Mouse (Mus musculus) hindbrain, embryonic 10.5 days (tissue): ENCODE measurements around the gene Itpkb. TPM values are rescaled to one million over a fixed set of nuclear protein-coding genes. Genes with fewer than 3 reads are reported as not detected.
"Not testable (repeated sequence)": the region's sequence is repeated elsewhere in the genome, so short reads cannot be mapped to it uniquely, and the experiment has no call there.

Source experiments
- DNase-seq: peaks from one replicate; pipeline ENCODE4 v3.0.0-alpha.2; 2017; ENCODE audit warnings: low spot score
- H3K27ac ChIP-seq: fragments of 300-500 bp; sonication (generic); 2 replicates; pipeline ENCODE4 v1.5.1; 2016; ENCODE audit warnings: mild to moderate bottlenecking, moderate library complexity
- H3K27me3 ChIP-seq: fragments of 300-500 bp; sonication (generic); 2 replicates; pipeline ENCODE4 v1.6.1; 2016; ENCODE audit warnings: mild to moderate bottlenecking; ENCODE audit not compliant: poor library complexity, insufficient read depth, severe bottlenecking
- H3K36me3 ChIP-seq: fragments of 300-500 bp; sonication (generic); 2 replicates; pipeline ENCODE4 v1.6.1; 2016; ENCODE audit warnings: mild to moderate bottlenecking, moderate library complexity
- H3K4me1 ChIP-seq: fragments of 300-500 bp; sonication (generic); replicated peaks from 2 replicates; pipeline ENCODE4 v1.6.1; 2016; ENCODE audit warnings: mild to moderate bottlenecking
- H3K4me3 ChIP-seq: fragments of 300-500 bp; sonication (generic); 2 replicates; pipeline ENCODE4 v1.5.1; 2016; ENCODE audit warnings: mild to moderate bottlenecking, moderate library complexity
- H3K9me3 ChIP-seq: fragments of 300-500 bp; sonication (generic); 2 replicates; pipeline ENCODE4 v1.6.1; 2016; ENCODE audit warnings: mild to moderate bottlenecking, moderate library complexity
- WGBS: fragments of 180-500 bp; shearing (Covaris S2); methylation state at CpG from one replicate; pipeline ENCODE4 v1.1.7; 2016; 5-methylcytosine and 5-hydroxymethylcytosine counted together
- polyA plus RNA-seq: library from polyadenylated mRNA; unstranded; fragments of >200 nt; fragmentation: Nextera tagmentation; extraction: Ambion mirVana; gene quantifications from 2 replicates; pipeline ENCODE4 v1.2.1, GENCODE M21; 2016

The Itpkb gene
- polyA plus RNA-seq, 1 experiment from 2014 or later, result 4.2 TPM

GRCm38 (mm10) chr1:180385308-180385707, 55.0 kb downstream of the Itpkb start:
- H3K36me3 ChIP-seq, result no peaks in the 10 kb centered on the region
- no peak overlapping the region for H3K4me3 ChIP-seq
- H3K27ac ChIP-seq, result no peak overlapping the region
- no peaks in the 10 kb centered on the region for H3K27me3 ChIP-seq
- 90% methylated on average over 6 of the region's 6 CpGs for WGBS
- DNase-seq, result no peak
- H3K4me1 ChIP-seq, result peaks cover 37% of the 10 kb centered on the region
- H3K9me3 ChIP-seq, result no peaks in the 10 kb centered on the region

DNA sequence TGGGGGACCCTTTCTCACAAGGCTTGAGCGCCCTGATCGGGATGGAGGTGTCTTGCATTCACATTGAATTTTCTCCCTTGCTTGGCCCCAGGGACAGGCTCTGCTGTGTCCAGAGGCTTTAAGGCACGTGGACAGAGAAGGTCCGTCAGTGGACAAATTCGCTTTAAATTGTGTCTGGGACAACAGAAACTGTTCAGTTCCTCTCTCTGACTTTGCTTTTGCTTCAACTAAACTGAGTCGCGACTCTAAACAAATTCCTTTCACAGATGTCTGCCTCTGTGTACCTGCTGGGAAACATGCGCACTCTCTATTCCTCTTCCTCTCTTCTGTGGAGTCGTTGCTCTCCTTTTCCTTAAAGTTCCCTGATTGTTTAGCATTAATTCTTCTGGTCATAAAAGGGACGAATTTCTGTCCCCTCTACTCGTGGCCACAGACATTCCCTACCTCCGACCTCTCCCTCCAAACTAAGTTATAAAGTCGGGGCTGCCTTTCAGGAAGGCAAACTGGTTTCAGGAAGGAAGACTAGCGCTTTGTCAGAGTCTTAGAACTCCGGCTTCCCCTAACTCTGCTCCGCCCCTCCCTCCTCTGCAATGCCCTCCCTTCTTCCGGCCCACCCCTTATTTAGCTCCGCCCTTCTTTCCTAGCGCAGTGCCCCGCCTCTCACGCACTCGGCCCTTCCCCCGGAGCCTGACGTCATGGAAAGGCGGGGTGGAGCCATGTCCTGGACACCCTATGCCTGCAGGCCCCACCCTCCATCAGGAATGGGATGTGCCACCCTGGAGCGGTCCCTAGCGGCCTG, 56.9 kb downstream of the Itpkb start:
- Histone ChIP-seq H3K27ac (peak overlapping the region; percentile 87), H3K36me3 (no peaks in the 10 kb centered on the region), H3K9me3 (no peaks in the 10 kb centered on the region), H3K27me3 (no peaks in the 10 kb centered on the region), H3K4me3 (peak overlapping the region; percentile 56), H3K4me1 (peaks cover 31% of the 10 kb centered on the region)
- peak; percentile 99 for DNase-seq
- WGBS, result 2% methylated on average over 27 of the region's 27 CpGs

DNA sequence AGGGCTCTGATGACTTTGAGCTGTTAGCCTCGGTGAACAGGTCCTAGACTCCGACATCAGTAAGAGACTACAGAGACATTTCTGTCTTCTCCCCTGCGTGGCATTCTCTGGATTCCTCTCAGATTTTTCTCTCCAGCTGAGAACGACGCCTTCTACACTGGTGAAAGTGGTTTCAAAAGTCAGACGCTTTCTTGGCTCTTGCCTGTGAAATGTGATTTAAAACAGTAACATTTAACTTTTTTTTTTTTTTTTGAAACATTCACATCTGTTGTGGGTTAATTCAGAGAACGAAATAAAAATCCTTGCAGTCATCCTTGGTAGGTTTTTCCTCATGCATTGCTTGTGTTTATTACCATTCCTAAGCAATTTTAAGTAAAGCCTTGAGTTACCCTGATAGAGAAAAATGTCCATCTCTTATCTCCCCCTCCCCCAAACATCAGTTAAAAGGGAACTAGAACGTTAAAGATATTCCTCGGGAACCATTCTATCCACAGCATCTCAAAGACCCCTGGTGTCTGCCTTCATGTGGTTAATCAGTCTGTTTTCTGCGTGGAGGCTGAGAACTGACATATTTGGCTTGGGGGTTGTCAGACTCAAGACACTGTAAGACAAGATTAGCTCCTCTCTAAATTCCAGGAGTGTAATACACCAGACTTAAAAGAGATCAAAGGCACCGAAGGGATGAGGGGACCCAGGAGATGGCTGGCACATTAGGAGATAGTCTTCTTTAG, 57.6 kb downstream of the Itpkb start:
- Histone ChIP-seq H3K4me1 (peaks cover 25% of the 10 kb centered on the region), H3K4me3 (peak overlapping the region; percentile 56), H3K9me3 (no peaks in the 10 kb centered on the region), H3K27ac (peak overlapping the region; percentile 67), H3K27me3 (no peaks in the 10 kb centered on the region), H3K36me3 (no peaks in the 10 kb centered on the region)
- WGBS, result 24% methylated on average over 11 of the region's 11 CpGs
- DNase-seq, result no peak

DNA sequence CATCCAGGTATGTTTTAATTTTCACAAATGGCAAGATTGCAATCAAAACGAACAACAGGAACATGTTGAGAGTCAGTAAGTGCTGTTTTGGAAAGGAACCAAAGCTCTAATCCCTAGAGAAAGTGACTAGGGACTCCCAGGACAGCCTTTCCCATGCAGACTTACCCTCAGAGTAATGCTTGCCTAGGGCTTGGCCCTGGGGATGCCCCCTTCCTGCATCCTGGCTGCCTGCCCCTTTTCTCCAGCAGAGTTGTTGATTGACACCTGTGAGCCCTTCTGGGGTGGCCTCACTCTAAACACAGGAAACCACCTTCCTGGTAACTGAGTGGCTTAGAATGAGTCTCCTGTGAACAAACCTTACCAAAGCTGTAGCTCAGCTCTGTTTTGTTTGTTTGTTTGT, 58.2 kb downstream of the Itpkb start:
- H3K27ac ChIP-seq, result peak overlapping the region; percentile 1; the same call in 1 of the 2 replicates
- DNase-seq, result no peak

GRCm38 (mm10) chr1:180389213-180389760, 59.0 kb downstream of the Itpkb start:
- H3K36me3 ChIP-seq, H3K27me3 ChIP-seq, H3K27ac ChIP-seq, H3K4me3 ChIP-seq, H3K9me3 ChIP-seq, DNase-seq: not testable (repeated sequence)
- 86% methylated on average over 11 of the region's 11 CpGs for WGBS
- peaks cover 25% of the 10 kb centered on the region for H3K4me1 ChIP-seq

More for the DNA sequence above, 58.2 kb downstream of the Itpkb start:
- Histone ChIP-seq H3K4me1 (peaks cover 25% of the 10 kb centered on the region), H3K36me3 (no peaks in the 10 kb centered on the region), H3K4me3 (no peak overlapping the region), H3K9me3 (no peaks in the 10 kb centered on the region), H3K27me3 (no peaks in the 10 kb centered on the region)
- WGBS, result 64% methylated on average over 1 of the region's 1 CpGs

DNA sequence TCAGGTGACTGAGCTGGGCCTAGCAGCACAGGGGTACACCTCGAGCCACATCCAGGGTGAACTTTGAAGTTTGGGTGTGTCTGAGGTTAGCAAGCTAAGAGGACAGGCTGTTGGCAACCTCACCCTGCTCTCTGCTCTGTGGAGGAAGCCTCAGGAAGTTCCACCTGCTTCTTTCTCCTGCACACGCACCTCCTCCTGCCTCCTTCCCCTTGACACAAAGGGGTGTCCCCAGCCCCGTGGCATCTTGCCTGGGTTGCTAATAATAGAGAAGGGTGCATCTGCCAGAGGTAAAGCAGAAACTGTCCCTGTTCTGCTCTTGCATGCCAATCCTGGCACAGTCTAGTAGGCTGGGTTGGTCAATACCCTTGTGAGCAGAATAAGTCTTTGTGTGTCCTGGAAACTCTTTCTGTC, 60.0 kb downstream of the Itpkb start:
- WGBS, result 78% methylated on average over 3 of the region's 3 CpGs
- no peaks in the 10 kb centered on the region for H3K27me3 ChIP-seq
- H3K9me3 ChIP-seq, result no peaks in the 10 kb centered on the region
- no peak for DNase-seq
- 0 out of 2 replicates have a peak overlapping the region, but pooled peaks have one; percentile 5 for H3K27ac ChIP-seq
- no peaks in the 10 kb centered on the region for H3K36me3 ChIP-seq
- peaks cover 22% of the 10 kb centered on the region for H3K4me1 ChIP-seq
- H3K4me3 ChIP-seq, result no peak overlapping the region

- WGBS, result 80% methylated on average over 10 of the region's 10 CpGs
- no peaks in the 10 kb centered on the region for H3K36me3 ChIP-seq
- H3K27me3 ChIP-seq, result no peaks in the 10 kb centered on the region
- H3K9me3 ChIP-seq, result no peaks in the 10 kb centered on the region
- H3K27ac ChIP-seq, result no peak overlapping the region
- no peak for DNase-seq
- H3K4me3 ChIP-seq, result no peak overlapping the region
- H3K4me1 ChIP-seq, result peaks cover 22% of the 10 kb centered on the region
Observed at GRCm38 (mm10) chr1:180390746-180391574, 60.7 kb downstream of the Itpkb start.

GRCm38 (mm10) chr1:180391575-180391945, 61.3 kb downstream of the Itpkb start:
- H3K27ac ChIP-seq, result no peak overlapping the region
- no peaks in the 10 kb centered on the region for H3K36me3 ChIP-seq
- H3K4me3 ChIP-seq, result no peak overlapping the region
- DNase-seq, result no peak
- H3K9me3 ChIP-seq, result no peaks in the 10 kb centered on the region
- H3K27me3 ChIP-seq, result no peaks in the 10 kb centered on the region
- peaks cover 18% of the 10 kb centered on the region for H3K4me1 ChIP-seq
- WGBS, result 89% methylated on average over 4 of the region's 4 CpGs

DNA sequence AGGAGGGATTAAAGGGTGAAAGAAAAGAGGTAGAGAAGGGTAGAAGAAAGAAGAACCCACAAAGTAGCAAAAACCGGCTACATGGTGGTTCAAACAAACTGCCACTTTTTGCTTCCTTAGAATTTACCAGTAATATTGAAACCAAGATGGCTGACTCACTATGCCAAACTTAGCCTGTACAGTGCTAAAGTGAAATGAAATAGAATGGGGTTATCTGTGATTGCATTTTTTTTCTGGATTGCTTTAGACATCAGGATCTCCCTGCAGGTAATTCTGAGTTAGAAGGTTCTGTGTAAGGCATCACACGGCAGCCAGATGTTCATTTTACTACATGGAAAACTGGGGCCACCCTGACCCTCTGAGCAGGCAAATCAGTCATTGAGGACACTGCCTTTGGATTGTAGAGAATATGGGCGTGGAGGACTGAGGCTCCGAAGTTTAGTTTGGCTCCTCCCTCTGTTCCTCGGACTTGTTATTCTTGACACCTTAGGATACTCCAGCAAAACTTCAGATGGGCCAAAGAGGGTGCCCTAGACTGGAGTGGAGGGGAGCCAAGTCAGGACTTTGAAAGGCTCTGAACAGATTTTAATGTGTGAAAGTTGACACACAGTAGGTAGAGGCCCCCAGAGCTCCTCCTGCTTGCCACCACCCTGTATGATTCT, 62.0 kb downstream of the Itpkb start:
- Histone ChIP-seq H3K27me3 (no peaks in the 10 kb centered on the region), H3K4me1 (peaks cover 14% of the 10 kb centered on the region), H3K27ac (no peak overlapping the region), H3K36me3 (no peaks in the 10 kb centered on the region), H3K4me3 (no peak overlapping the region), H3K9me3 (no peaks in the 10 kb centered on the region)
- no peak for DNase-seq
- 90% methylated on average over 5 of the region's 5 CpGs for WGBS

- no peaks in the 10 kb centered on the region for H3K27me3 ChIP-seq
- H3K27ac ChIP-seq, result no peak overlapping the region
- no peak overlapping the region for H3K4me3 ChIP-seq
- no peaks in the 10 kb centered on the region for H3K9me3 ChIP-seq
- WGBS, result 86% methylated on average over 9 of the region's 9 CpGs
- no peaks in the 10 kb centered on the region for H3K36me3 ChIP-seq
- peaks cover 6% of the 10 kb centered on the region for H3K4me1 ChIP-seq
- no peak for DNase-seq
Observed at GRCm38 (mm10) chr1:180393017-180393797, 62.9 kb downstream of the Itpkb start.

DNA sequence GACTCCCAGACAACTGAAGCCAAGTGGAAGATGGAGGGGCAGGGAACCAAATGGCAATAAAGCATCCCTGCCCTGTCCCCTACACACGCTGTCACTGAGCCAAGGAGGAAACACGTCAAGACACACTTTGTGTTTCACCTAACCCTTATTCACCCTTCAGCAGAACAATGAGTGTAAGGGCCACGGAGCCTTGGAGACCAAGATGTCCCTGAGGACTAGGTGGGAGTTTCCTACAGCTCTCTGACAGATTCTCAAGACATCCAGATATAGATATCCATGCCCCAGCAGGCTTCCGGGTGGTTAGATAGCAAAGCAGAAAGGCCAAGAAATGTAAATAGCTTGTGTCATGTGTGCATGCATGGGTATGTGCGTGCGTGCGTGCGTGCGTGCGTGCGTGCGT, 63.6 kb downstream of the Itpkb start:
- WGBS, result 96% methylated on average over 12 of the region's 12 CpGs
- no peaks in the 10 kb centered on the region for H3K27me3 ChIP-seq
- H3K27ac ChIP-seq, result no peak overlapping the region
- no peaks in the 10 kb centered on the region for H3K36me3 ChIP-seq
- no peaks in the 10 kb centered on the region for H3K9me3 ChIP-seq
- H3K4me3 ChIP-seq, result no peak overlapping the region
- H3K4me1 ChIP-seq, result no peaks in the 10 kb centered on the region
- DNase-seq, result no peak
